Mouse (Mus musculus) heart, adult 18-20 months (tissue): ENCODE measurements around the gene Gm8024. TPM values are rescaled to one million over a fixed set of nuclear protein-coding genes. Genes with fewer than 3 reads are reported as not detected.
"Not testable (repeated sequence)": the region's sequence is repeated elsewhere in the genome, so short reads cannot be mapped to it uniquely, and the experiment has no call there.

Experiments
- DNase-seq, 2 experiments: peaks; one replicate each; pipeline ENCODE4 v3.0.0; 2021 to 2022; ENCODE audit warnings: mixed read lengths in 1 of 2
- long read RNA-seq, 2 experiments: library from polyadenylated mRNA; stranded (forward); transcript quantifications; one replicate each; pipeline ENCODE4 v2.0.0; 2021
- total RNA-seq, 2 experiments: library from RNA; stranded (reverse); gene quantifications; 2 replicates each; pipeline ENCODE4 v1.2.3; 2021

The Gm8024 gene
- not detected for total RNA-seq
- long read RNA-seq, experiment 1 = 0 reads
- long read RNA-seq, experiment 2 = 0 reads

- not testable (repeated sequence) for DNase-seq
Observed at GRCm38 (mm10) chr14:42524182-42524581, at the start of gene Gm8024. Gene Gm8024 (minus strand): TSS chr14:42524282.

- not testable (repeated sequence) for DNase-seq
Observed at GRCm38 (mm10) chr14:42543170-42543701, 19.2 kb upstream of the Gm8024 start.

GRCm38 (mm10) chr14:42542316-42543169 lies 18.5 kb upstream of the Gm8024 start:
- DNase-seq = not testable (repeated sequence)

DNA sequence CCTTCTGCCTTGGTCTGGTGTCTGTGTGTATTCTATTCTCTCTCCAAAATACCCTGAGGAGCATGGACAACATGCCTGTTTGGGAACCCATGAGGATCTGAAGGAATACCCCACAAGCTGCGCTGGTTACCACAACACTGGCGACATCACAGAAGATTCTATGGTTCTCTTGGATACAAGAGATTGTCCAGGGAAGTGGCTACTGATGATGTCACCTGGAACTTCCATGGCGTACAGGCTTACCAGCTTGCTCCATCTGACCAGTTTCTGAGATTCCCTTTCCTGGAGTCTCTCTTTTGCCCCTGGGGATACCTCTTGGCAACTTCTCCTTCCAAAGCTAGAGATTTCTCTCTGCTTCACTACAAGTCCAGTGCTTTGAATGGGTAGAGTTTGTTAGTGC lies 21.8 kb downstream of the Gm8024 start, which contains the start of gene Gm8020:
Gene Gm8020, minus strand, starts transcription at position 101 of the 400 bp plus-strand sequence.
- not testable (repeated sequence) for DNase-seq

Other genes with a start within 250 kb of the Gm8024 start
- gene Gm9611, start 226.9 kb downstream of the Gm8024 start, total RNA-seq = not detected
- gene Gm7995, start 214.1 kb downstream of the Gm8024 start, total RNA-seq = not detected
- not detected for gene Gm8005, start 84.6 kb downstream of the Gm8024 start, total RNA-seq
- not detected for gene Gm8011, start 60.4 kb downstream of the Gm8024 start, total RNA-seq
- gene Gm8020, start 21.9 kb downstream of the Gm8024 start, total RNA-seq = not detected
- not detected for gene Gm17124, start 75.6 kb upstream of the Gm8024 start, total RNA-seq
- not detected for gene Gm3633, start 117.6 kb upstream of the Gm8024 start, total RNA-seq
- gene Gm10378, start 131.7 kb upstream of the Gm8024 start, total RNA-seq = not detected
- not detected for gene Gm3015, start 244.5 kb upstream of the Gm8024 start, total RNA-seq